Mouse (Mus musculus) kidney, adult 2 months (tissue): ENCODE measurements at regions not wholly inside any gene's neighbourhood (a gene's known extent, or its start where the extent isn't known, plus 50 kb on each side); places are given as distances from the start of the nearest gene placed in this dataset.

ENCODE experiments used
- CTCF ChIP-seq: fragments of 200-500 bp; conservative IDR thresholded peaks from 2 replicates; pipeline ENCODE4 v1.5.1; 2011; ENCODE audit warnings: low read depth, mild to moderate bottlenecking, control low read depth, low read length, moderate library complexity, mixed read lengths; ENCODE audit not compliant: insufficient read depth, insufficient read length
- POLR2A ChIP-seq: fragments of 200-500 bp; IDR thresholded peaks from one replicate; pipeline ENCODE4 v1.6.1; 2011; ENCODE audit warnings: low read depth, low read length, control low read depth

DNA sequence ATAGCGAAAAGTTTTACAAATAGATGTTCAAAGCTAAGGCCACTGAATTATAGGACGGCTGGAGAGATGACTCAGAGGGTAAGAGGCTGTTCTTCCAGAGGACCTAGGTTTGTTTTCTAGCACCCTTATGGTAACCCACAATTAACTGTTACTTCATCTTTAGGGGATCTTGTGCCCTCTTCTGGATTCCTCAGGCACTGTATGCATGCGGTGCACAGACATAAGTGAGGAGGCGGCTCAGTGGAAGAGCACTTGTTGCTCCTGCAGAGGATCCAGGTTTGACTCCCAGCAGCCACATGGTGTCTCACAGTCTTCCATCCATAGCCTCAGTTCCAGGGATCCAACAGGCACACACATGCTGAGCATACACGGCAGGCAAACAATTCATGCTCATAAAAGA, 89.7 kb upstream of the Shb start:
- TF ChIP-seq CTCF (no peak), POLR2A (no peak)
